Mouse (Mus musculus) forebrain, embryonic 16.5 days (tissue): ENCODE measurements around the gene Tedc1. TPM values are rescaled to one million over a fixed set of nuclear protein-coding genes. Genes with fewer than 3 reads are reported as not detected.

ENCODE experiments used
- ATAC-seq: fragments of 200-750 bp; cut with Nextera tagmentation; 2 replicates; pipeline ENCODE4 v1.8.0; 2017; ENCODE audit warnings: mild to moderate bottlenecking, moderate library complexity
- H3K27ac ChIP-seq: fragments of 300-500 bp; sonication (generic); 2 replicates; pipeline ENCODE4 v1.5.1; 2014; ENCODE audit warnings: low read length, control low read depth
- H3K27me3 ChIP-seq: fragments of 300-500 bp; sonication (generic); replicated peaks from 2 replicates; pipeline ENCODE4 v1.6.1; 2014; ENCODE audit warnings: low read length; ENCODE audit not compliant: control insufficient read depth, insufficient read depth
- H3K36me3 ChIP-seq: fragments of 300-500 bp; sonication (generic); 2 replicates; pipeline ENCODE4 v1.6.1; 2014; ENCODE audit not compliant: control insufficient read depth, insufficient read depth
- H3K4me1 ChIP-seq: fragments of 300-500 bp; sonication (generic); replicated peaks from 2 replicates; pipeline ENCODE4 v1.6.1; 2014; ENCODE audit warnings: low read length; ENCODE audit not compliant: control insufficient read depth, insufficient read depth
- H3K4me2 ChIP-seq: fragments of 300-500 bp; sonication (generic); 2 replicates; pipeline ENCODE4 v1.6.1; 2014; ENCODE audit warnings: mild to moderate bottlenecking, low read length, control low read depth
- H3K4me3 ChIP-seq: fragments of 300-500 bp; sonication (generic); replicated peaks from 2 replicates; pipeline ENCODE4 v1.5.1; 2014; ENCODE audit warnings: mild to moderate bottlenecking, low read length, control low read depth
- H3K9ac ChIP-seq: fragments of 300-500 bp; sonication (generic); replicated peaks from 2 replicates; pipeline ENCODE4 v1.6.1; 2014; ENCODE audit warnings: low read depth, low read length, control low read depth
- H3K9me3 ChIP-seq: fragments of 300-500 bp; sonication (generic); 2 replicates; pipeline ENCODE4 v1.6.1; 2016; ENCODE audit warnings: low read length; ENCODE audit not compliant: control insufficient read depth
- WGBS: fragments of 180-500 bp; shearing (Covaris S2); extraction: QIAGEN DNeasy Blood & Tissue Kit; methylation state at CpG from one replicate; pipeline ENCODE4 v1.1.7; 2014; 5-methylcytosine and 5-hydroxymethylcytosine counted together
- polyA plus RNA-seq: library from polyadenylated mRNA; unstranded; fragments of >200 nt; fragmentation: Nextera tagmentation; extraction: Ambion mirVana; gene quantifications from 2 replicates; pipeline ENCODE4 v1.2.1, GENCODE M21; 2015

Tedc1 gene
- polyA plus RNA-seq, 1 experiment from 2014 or later: 21.5 TPM

DNA sequence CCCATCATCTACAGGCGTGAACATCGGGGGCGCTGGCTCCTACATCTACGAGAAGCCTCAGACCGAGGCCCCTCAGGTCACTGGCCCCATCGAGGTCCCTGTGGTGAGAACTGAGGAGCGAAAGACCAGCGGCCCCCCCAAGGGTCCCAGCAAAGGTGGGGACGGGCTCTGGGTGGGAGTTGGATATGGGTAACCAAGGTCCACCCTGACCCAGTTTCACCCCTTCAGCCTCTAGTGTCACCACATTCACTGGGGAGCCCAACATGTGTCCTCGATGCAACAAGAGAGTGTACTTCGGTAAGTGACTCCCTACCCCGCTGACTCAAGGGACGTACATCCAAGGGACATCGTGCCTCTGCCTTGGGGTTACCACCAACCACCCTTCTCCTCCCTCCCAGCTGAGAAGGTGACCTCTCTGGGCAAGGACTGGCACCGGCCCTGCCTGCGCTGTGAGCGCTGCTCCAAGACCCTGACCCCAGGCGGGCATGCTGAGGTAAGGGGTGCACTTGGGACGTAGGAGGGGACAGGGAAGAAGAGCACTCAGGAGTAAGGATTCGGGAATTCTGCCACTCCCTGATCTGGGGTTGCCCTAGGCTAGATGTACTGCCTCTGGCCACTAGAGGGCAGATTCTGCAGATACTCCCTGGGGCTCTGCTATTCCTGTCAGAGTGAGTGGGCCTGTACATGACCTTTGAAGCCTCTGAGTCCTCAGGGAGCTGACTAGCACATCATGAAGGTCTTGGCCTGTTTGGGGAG lies 12.0 kb upstream of the Tedc1 start:
- no peak overlapping the region for H3K4me2 ChIP-seq
- no peak overlapping the region for H3K4me3 ChIP-seq
- WGBS: 80% methylated on average over 20 of the region's 20 CpGs
- peaks cover 15% of the 10 kb centered on the region for H3K36me3 ChIP-seq
- no peaks in the 10 kb centered on the region for H3K27me3 ChIP-seq
- H3K9me3 ChIP-seq: no peaks in the 10 kb centered on the region
- ATAC-seq: no peak
- H3K4me1 ChIP-seq: peaks cover 41% of the 10 kb centered on the region
- H3K9ac ChIP-seq: no peak overlapping the region
- no peak overlapping the region for H3K27ac ChIP-seq

DNA sequence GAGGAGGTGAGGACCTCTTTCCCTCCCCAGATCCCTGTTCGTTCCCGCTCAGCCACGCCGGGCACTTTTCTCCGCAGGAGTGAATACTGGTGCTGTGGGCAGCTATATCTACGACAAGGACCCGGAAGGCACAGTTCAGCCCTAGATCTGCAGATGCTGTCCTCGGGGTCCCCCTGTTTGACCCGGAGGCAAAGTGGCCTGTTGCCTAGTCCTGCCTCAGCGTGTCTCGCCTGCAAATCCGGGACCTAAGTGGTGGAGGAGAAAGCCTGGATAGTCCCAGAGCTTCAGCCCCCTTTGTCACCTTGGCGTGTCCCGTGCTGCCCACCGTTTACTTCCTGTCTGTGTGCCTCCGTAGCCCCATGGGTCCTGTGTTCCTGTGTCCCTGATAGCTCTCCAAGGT lies 11.3 kb upstream of the Tedc1 start:
- no peaks in the 10 kb centered on the region for H3K9me3 ChIP-seq
- H3K36me3 ChIP-seq: peaks cover 15% of the 10 kb centered on the region
- no peak overlapping the region for H3K9ac ChIP-seq
- peaks cover 34% of the 10 kb centered on the region for H3K4me1 ChIP-seq
- no peak overlapping the region for H3K4me2 ChIP-seq
- H3K27me3 ChIP-seq: no peaks in the 10 kb centered on the region
- H3K4me3 ChIP-seq: no peak overlapping the region
- WGBS: 95% methylated on average over 16 of the region's 16 CpGs
- H3K27ac ChIP-seq: no peak overlapping the region
- no peak for ATAC-seq

DNA sequence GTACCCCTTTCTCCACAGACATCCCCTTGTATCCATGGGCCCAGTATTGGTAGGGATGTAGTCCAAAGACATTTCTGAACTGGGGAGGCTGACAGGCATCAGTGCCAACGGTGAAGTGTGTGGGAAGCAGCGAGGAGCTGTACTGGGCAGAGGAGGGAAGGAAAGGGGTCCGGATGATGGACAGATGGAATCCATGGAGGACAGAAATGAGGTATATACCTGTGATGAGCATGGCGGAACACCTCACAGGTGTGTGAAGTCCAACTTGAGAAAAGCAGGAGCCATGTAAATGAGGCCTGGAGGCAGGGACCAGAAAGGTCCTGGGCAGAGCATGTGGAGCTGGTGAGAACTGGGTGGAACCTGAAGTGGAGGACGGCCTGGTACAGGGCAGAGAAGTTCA lies 10.6 kb upstream of the Tedc1 start:
- no peak overlapping the region for H3K27ac ChIP-seq
- H3K36me3 ChIP-seq: peaks cover 15% of the 10 kb centered on the region
- H3K4me1 ChIP-seq: peaks cover 34% of the 10 kb centered on the region
- H3K4me2 ChIP-seq: no peak overlapping the region
- WGBS: 83% methylated on average over 5 of the region's 5 CpGs
- no peak for ATAC-seq
- H3K27me3 ChIP-seq: no peaks in the 10 kb centered on the region
- H3K9me3 ChIP-seq: no peaks in the 10 kb centered on the region
- no peak overlapping the region for H3K4me3 ChIP-seq
- H3K9ac ChIP-seq: no peak overlapping the region

DNA sequence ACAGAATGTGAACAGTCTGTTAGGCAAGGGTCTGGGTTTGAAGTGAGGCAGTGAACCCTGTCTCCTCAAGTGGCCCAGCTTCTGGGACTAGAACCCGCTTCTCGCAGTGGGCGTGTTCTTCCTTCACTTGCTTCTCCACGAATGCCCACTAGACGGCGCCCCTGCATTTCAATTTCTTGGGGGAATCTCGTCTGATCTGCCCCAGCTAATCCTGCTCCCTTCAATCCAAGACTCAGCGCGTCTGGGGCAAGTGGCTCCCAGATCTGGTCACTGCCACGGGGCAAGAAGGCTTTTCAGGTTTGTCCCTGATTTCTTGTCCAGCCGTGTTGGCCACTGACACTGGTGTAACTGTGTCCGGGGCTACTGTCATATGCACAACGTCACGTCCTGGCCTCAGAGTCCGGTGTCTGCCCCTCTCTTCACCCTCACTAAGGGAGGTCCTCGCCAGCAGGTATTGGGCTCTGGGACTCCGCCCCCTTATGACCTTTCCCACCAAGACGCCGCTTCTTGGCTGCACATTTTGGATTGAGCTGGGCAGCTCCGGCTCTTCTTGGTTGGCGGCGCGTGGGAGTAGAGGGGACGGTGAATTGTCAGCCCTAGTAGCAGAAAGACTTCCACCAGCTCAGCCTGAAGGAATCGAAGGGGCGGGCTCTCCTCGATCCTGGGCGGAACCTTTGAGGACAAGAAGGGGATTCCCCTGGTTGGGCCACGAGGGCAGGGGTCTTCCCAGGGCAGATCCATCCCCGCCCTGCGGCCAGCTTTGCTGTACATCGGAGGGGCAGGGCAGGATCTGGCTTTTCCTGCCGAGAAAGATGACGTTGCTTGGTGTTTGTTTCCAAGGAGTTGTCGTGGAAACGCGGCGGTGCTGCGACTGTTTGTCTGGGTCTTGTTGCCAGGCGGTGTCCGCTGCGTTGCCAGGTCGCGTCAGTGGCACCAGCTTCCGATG lies 9.8 kb upstream of the Tedc1 start, which contains the start of gene Crip1:
Gene Crip1 (plus strand): TSS at position 205 of the 946 bp plus-strand sequence.
- 9% methylated on average over 45 of the region's 45 CpGs for WGBS
- ATAC-seq: no peak
- Histone ChIP-seq H3K9ac (no peak within 1 kb of the TSS), H3K4me3 (no peak within 1 kb of the TSS), H3K27ac (no peak within 1 kb of the TSS), H3K4me1 (peaks cover 28% of the 10 kb centered on the region), H3K27me3 (peaks cover 2% of the 10 kb centered on the region; the same call in 1 of the 2 replicates), H3K36me3 (peaks cover 15% of the 10 kb centered on the region), H3K9me3 (no peaks in the 10 kb centered on the region), H3K4me2 (no peak within 1 kb of the TSS)

DNA sequence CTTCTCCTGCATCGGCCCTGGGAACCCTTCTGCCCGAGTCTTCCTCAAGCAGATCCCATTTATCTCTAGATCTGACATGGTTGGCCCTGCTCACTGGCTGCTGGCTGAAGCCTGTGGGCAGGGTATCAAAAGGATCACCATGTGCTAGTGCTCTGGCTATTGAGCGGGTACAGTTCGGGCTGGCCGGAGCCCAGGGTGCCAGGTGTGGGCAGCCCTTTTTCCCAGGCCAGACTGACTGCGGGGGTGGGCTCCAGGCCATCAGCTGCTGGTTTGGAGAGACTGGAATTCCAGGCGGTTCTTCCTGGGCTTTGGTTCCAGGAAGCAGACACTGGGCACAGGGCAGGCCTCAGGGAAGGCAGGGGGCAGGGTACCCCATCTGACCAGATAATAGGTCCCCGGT lies 8.7 kb upstream of the Tedc1 start:
- H3K27me3 ChIP-seq: peaks cover 2% of the 10 kb centered on the region; the same call in 1 of the 2 replicates
- peaks cover 15% of the 10 kb centered on the region for H3K36me3 ChIP-seq
- no peaks in the 10 kb centered on the region for H3K9me3 ChIP-seq
- no peak overlapping the region for H3K4me2 ChIP-seq
- H3K4me3 ChIP-seq: no peak overlapping the region
- no peak overlapping the region for H3K9ac ChIP-seq
- H3K27ac ChIP-seq: no peak overlapping the region
- ATAC-seq: no peak
- peaks cover 23% of the 10 kb centered on the region for H3K4me1 ChIP-seq
- 81% methylated on average over 8 of the region's 8 CpGs for WGBS

DNA sequence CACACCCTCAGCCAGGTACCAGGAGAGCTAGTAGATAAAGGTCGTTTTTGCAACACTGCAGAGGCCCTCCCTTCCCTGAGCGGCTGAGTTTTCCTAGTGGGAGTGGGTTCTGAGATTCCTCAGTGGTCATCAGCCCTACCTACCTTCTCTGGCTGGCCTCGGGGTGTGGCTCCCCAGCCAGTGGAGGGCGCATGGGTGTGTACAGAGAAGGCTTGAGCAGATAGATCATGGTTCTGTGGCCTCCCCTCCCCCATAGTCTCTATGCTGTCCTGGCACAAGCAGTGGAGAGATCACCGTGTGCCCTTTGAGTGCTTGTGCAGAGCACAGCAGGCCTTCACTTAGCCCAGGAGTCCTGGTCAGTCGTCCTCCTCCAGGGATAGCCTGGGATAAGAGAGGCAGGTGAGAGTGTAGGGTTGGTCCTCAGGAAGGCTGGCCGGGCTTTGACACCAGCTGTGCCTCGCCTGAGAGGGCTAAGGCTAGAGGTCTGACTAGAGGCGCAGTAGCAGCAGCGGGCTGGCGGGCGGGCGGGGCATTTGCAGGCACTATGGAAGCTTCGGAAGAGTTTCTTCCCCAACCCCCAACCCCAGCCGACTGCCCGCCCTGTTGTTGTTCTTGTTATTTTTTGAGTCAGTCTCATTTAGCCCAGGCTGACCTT lies 7.7 kb upstream of the Tedc1 start:
- ATAC-seq: no peak
- Histone ChIP-seq H3K27me3 (peaks cover 2% of the 10 kb centered on the region; the same call in 1 of the 2 replicates), H3K9me3 (no peaks in the 10 kb centered on the region), H3K4me1 (peaks cover 13% of the 10 kb centered on the region), H3K4me2 (no peak overlapping the region), H3K4me3 (no peak overlapping the region), H3K27ac (no peak overlapping the region), H3K36me3 (peaks cover 15% of the 10 kb centered on the region), H3K9ac (no peak overlapping the region)
- 35% methylated on average over 16 of the region's 16 CpGs for WGBS

DNA sequence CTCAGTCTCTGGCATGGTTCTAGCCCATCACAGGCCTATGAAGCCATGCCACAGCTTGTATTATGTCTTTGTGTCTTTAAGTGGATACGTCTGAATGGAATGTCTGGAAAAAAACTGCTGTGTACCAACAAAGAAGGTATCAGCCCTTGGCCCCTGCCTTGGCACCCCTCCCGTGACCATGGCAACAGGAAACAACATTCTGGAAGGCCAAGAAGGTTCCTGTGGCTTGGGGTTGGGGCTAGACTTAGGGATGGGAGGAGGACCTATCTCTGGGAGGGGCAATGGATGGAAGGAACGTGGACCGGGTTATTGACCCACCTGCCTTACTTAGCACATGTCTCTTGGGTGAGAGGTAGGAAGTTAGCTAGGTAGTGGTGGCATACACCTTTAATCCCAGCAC lies 6.9 kb upstream of the Tedc1 start:
- Histone ChIP-seq H3K4me2 (no peak overlapping the region), H3K27ac (no peak overlapping the region), H3K4me1 (peaks cover 12% of the 10 kb centered on the region), H3K9me3 (no peaks in the 10 kb centered on the region), H3K27me3 (peaks cover 2% of the 10 kb centered on the region; the same call in 1 of the 2 replicates), H3K9ac (no peak overlapping the region), H3K4me3 (no peak overlapping the region), H3K36me3 (peaks cover 9% of the 10 kb centered on the region)
- WGBS: 45% methylated on average over 4 of the region's 4 CpGs
- ATAC-seq: no peak

- no peaks in the 10 kb centered on the region for H3K9me3 ChIP-seq
- ATAC-seq: no peak
- no peak overlapping the region for H3K4me3 ChIP-seq
- no peak overlapping the region for H3K9ac ChIP-seq
- H3K4me1 ChIP-seq: peaks cover 14% of the 10 kb centered on the region
- peaks cover 4% of the 10 kb centered on the region; the same call in 1 of the 2 replicates for H3K36me3 ChIP-seq
- WGBS: 72% methylated on average over 3 of the region's 3 CpGs
- no peak overlapping the region for H3K4me2 ChIP-seq
- H3K27me3 ChIP-seq: peaks cover 2% of the 10 kb centered on the region; the same call in 1 of the 2 replicates
- no peak overlapping the region for H3K27ac ChIP-seq
Observed at GRCm38 (mm10) chr12:113149896-113150295, 6.3 kb upstream of the Tedc1 start.

GRCm38 (mm10) chr12:113150591-113150990 lies 5.6 kb upstream of the Tedc1 start:
- ATAC-seq: no peak
- Histone ChIP-seq H3K36me3 (0 out of 2 replicates have a peak, but pooled peaks cover 2% of the 10 kb centered on the region), H3K27ac (no peak overlapping the region), H3K9me3 (no peaks in the 10 kb centered on the region), H3K4me2 (no peak overlapping the region), H3K4me1 (peaks cover 21% of the 10 kb centered on the region), H3K4me3 (no peak overlapping the region), H3K9ac (no peak overlapping the region), H3K27me3 (peaks cover 2% of the 10 kb centered on the region; the same call in 1 of the 2 replicates)
- WGBS: 86% methylated on average over 4 of the region's 4 CpGs
